Mouse (Mus musculus): Measurements from ENCODE around the gene Cacnb1. TPM values are rescaled to one million over a fixed set of nuclear protein-coding genes. Genes with fewer than 3 reads are reported as not detected.

Cacnb1 gene
- polyA plus RNA-seq, 1 experiment = 25.6 TPM

DNA sequence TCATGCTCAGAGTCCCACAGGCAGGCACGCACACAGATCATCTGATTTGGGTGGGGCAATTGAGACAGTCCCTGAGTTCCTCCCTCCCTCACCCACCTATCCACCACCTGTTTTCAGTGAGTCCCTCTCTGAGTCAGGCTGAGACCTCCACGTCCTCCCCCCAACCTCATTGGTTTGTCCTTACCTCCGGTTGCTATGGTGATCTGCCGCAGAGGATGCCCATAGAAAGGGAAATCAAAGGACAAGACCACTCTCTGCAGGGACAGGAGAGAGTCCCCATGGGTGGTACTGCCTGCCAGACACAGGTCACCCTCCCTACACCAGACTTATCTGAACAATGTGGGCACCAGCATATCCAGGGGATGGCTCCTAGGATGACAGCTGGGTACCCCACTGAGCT lies 66.9 kb downstream of the Cacnb1 start:
- no peak overlapping the region for H3K4me3 ChIP-seq (replicated peaks; ENCODE audit: extremely low read depth, low read depth, low read length)
- TF ChIP-seq POLR2A (IDR thresholded peaks at IDR 0.05; ENCODE audit: borderline replicate concordance, extremely low read depth, low read depth, low read length) (no peak), CTCF (IDR thresholded peaks at IDR 0.05; ENCODE audit: insufficient read depth, low read length) (no peak)
- no peaks in the 10 kb centered on the region for H3K4me1 ChIP-seq (ENCODE audit: control insufficient read depth, insufficient read depth, low read length)
- 76% methylated on average over 4 of the region's 4 CpGs for WGBS
- DNase-seq = no peak

GRCm38 (mm10) chr11:97955146-97955902 lies 67.5 kb downstream of the Cacnb1 start:
- no peaks in the 10 kb centered on the region for H3K4me1 ChIP-seq (ENCODE audit: control insufficient read depth, insufficient read depth, low read length)
- WGBS = 69% methylated on average over 9 of the region's 9 CpGs
- no peak overlapping the region for H3K4me3 ChIP-seq (replicated peaks; ENCODE audit: extremely low read depth, low read depth, low read length)
- TF ChIP-seq POLR2A (IDR thresholded peaks at IDR 0.05; ENCODE audit: borderline replicate concordance, extremely low read depth, low read depth, low read length) (no peak), CTCF (IDR thresholded peaks at IDR 0.05; ENCODE audit: insufficient read depth, low read length) (no peak)
- no peak for DNase-seq

DNA sequence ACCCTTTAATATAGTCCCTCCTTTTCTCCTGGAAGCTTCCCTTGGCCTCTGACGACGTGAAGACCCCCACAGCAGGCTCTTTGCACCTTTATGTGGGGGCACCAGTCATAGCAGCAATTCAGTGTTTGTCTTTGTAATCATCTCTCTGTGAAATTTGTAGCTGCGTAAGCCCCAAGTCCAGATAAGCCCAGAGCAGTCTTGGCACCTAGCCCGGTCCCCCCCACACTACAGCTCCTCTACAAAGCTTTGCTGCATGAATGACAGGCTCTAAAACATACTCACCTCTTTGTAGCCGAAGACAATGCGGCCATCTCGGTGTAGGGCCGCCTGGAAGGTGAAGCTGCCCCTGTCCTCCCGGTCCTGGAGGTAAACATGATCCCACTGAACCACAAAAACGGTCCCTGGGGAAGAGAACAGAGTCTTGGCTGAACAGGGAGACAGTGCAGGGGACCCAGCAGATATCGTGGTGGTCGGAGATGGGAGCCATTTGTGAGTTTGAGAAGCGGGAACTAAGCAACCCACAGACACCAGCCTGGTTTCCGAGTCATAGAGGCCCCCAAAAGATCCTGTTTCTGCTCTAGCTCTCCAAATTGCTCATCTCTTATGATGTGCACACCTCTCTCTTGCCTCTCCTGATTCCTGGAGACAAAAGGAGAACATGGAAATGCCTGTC lies 68.2 kb downstream of the Cacnb1 start:
- DNase-seq = no peak
- WGBS = 51% methylated on average over 14 of the region's 14 CpGs
- no peak for TF ChIP-seq POLR2A (IDR thresholded peaks at IDR 0.05; ENCODE audit: borderline replicate concordance, extremely low read depth, low read depth, low read length)
- no peak for TF ChIP-seq CTCF (IDR thresholded peaks at IDR 0.05; ENCODE audit: insufficient read depth, low read length)
- Histone ChIP-seq H3K4me1 (ENCODE audit: control insufficient read depth, insufficient read depth, low read length) (no peaks in the 10 kb centered on the region), H3K4me3 (replicated peaks; ENCODE audit: extremely low read depth, low read depth, low read length) (no peak overlapping the region)

DNA sequence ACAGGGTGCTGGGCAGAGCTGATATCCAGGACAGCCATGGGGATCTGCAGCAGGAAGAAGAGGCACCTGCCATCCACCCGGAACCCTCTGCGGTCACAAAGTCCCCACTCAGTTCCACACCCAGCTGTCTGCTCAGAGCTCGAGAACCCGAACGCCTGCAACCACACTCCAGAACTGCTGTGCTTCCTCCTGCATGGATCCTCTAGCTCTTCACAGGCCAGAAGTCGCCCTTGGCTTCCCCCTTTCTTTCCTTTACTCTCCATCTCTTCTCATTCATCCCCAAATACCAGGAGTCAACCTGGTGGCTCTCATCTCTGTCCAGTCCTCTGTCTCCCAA lies 68.9 kb downstream of the Cacnb1 start:
- DNase-seq = no peak
- Histone ChIP-seq H3K4me1 (ENCODE audit: control insufficient read depth, insufficient read depth, low read length) (no peaks in the 10 kb centered on the region), H3K4me3 (replicated peaks; ENCODE audit: extremely low read depth, low read depth, low read length) (no peak overlapping the region)
- 85% methylated on average over 6 of the region's 6 CpGs for WGBS
- TF ChIP-seq POLR2A (IDR thresholded peaks at IDR 0.05; ENCODE audit: borderline replicate concordance, extremely low read depth, low read depth, low read length) = no peak
- no peak for TF ChIP-seq CTCF (IDR thresholded peaks at IDR 0.05; ENCODE audit: insufficient read depth, low read length)

GRCm38 (mm10) chr11:97953179-97953938 lies 69.5 kb downstream of the Cacnb1 start:
- no peaks in the 10 kb centered on the region for H3K4me1 ChIP-seq (ENCODE audit: control insufficient read depth, insufficient read depth, low read length)
- TF ChIP-seq CTCF (IDR thresholded peaks at IDR 0.05; ENCODE audit: insufficient read depth, low read length) (no peak), POLR2A (IDR thresholded peaks at IDR 0.05; ENCODE audit: borderline replicate concordance, extremely low read depth, low read depth, low read length) (no peak)
- H3K4me3 ChIP-seq (replicated peaks; ENCODE audit: extremely low read depth, low read depth, low read length) = no peak overlapping the region
- no peak for DNase-seq
- WGBS = 81% methylated on average over 16 of the region's 16 CpGs

DNA sequence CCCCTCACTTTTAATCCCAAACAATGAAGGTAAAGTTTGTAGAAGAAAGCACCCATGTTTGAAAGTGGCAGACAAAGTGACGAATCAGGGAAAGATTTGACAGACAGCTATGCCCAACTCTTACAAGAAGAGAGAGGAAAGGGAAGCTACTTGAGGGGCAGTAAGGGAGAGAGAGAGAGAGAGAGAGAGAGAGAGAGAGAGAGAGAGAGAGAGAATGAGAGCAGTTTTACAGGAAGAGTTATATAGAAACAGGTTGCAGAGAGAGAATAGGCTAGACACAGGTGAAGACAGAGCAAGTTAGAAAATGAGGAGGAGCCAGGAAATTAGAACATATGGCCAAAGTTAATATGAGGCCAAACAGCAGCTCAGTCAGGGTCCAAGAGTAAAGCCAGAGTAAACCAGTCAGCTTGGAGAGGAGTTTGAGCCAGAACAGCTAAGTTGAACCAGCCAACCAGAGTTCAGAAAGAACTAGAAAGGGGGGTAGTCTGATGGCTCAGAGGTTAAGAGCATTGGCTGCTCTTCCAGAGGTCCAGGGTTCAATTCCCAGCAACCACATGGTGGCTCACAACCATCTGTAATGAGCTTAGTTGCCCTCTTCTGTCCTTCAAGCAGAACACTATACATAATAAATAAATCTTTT lies 70.3 kb downstream of the Cacnb1 start:
- 84% methylated on average over 1 of the region's 1 CpGs for WGBS
- DNase-seq = no peak
- Histone ChIP-seq H3K4me1 (ENCODE audit: control insufficient read depth, insufficient read depth, low read length) (no peaks in the 10 kb centered on the region), H3K4me3 (replicated peaks; ENCODE audit: extremely low read depth, low read depth, low read length) (no peak overlapping the region)
- TF ChIP-seq POLR2A (IDR thresholded peaks at IDR 0.05; ENCODE audit: borderline replicate concordance, extremely low read depth, low read depth, low read length) (no peak), CTCF (IDR thresholded peaks at IDR 0.05; ENCODE audit: insufficient read depth, low read length) (no peak)

Other genes starting within 250 kb of the Cacnb1 start
- 0.22 TPM in 1 of 2 replicates, not detected in the other for gene 1700001P01Rik, start 247.1 kb downstream of the Cacnb1 start, polyA plus RNA-seq (2012; rRNA removed)
- gene Rpl23, start 240.6 kb downstream of the Cacnb1 start, polyA plus RNA-seq (2012; rRNA removed) = 81.7 and 95.5 TPM in 2 replicates
- 120 and 137 TPM in 2 replicates for gene Lasp1, start 224.0 kb downstream of the Cacnb1 start, polyA plus RNA-seq (2012; rRNA removed)
- 2.8 and 4.5 TPM in 2 replicates for gene B230217C12Rik, start 182.3 kb downstream of the Cacnb1 start, polyA plus RNA-seq (2012; rRNA removed)
- 0.16 and 0.36 TPM in 2 replicates for gene Fbxo47, start 138.9 kb downstream of the Cacnb1 start, polyA plus RNA-seq (2012; rRNA removed)
- gene Plxdc1, start 36.6 kb downstream of the Cacnb1 start, polyA plus RNA-seq (2012; rRNA removed) = 18.5 and 20.9 TPM in 2 replicates
- 2.7 and 5.1 TPM in 2 replicates for gene Arl5c, start 26.9 kb downstream of the Cacnb1 start, polyA plus RNA-seq (2012; rRNA removed)
- gene Rpl19, start 3.7 kb upstream of the Cacnb1 start, polyA plus RNA-seq (2012; rRNA removed) = 426 and 513 TPM in 2 replicates
- gene Stac2, start 30.4 kb upstream of the Cacnb1 start, polyA plus RNA-seq (2012; rRNA removed) = 0.88 and 1.2 TPM in 2 replicates
- 16.8 and 20.3 TPM in 2 replicates for gene Fbxl20, start 127.4 kb upstream of the Cacnb1 start, polyA plus RNA-seq (2012; rRNA removed)
- gene Med1, start 170.3 kb upstream of the Cacnb1 start, polyA plus RNA-seq (2012; rRNA removed) = 9.0 and 13.7 TPM in 2 replicates
- 12.3 and 13.9 TPM in 2 replicates for gene Cdk12, start 180.0 kb upstream of the Cacnb1 start, polyA plus RNA-seq (2012; rRNA removed)

Data from lung, adult 2 months (tissue).